Mouse (Mus musculus) right cerebral cortex, postnatal 14 days (tissue): ENCODE results near the gene Iqcd.

ENCODE experiments used
- DNase-seq: peaks from one replicate; pipeline ENCODE4 v3.0.0; 2022

Gene Iqcd

DNA sequence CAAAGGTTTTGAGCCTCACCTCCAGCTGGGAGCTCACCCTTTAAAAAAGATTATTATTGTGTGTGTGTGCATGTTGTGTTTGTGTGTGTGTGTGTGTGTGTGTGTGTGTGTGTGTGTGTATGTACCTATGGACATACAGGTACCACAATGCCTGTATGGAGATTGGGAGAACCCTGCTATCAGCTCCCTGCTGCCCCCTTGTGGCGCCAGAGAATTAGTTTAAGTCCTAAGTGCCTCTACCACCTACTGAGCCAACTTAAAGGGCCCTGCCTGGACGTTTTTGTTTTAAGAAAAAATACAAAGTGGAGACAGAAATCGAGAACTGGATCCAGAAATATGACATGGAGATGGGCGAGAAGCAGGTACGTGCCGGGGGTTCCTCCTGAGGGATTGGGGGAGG is 16.0 kb downstream of the Iqcd start:
- peak; percentile 93 for DNase-seq

DNA sequence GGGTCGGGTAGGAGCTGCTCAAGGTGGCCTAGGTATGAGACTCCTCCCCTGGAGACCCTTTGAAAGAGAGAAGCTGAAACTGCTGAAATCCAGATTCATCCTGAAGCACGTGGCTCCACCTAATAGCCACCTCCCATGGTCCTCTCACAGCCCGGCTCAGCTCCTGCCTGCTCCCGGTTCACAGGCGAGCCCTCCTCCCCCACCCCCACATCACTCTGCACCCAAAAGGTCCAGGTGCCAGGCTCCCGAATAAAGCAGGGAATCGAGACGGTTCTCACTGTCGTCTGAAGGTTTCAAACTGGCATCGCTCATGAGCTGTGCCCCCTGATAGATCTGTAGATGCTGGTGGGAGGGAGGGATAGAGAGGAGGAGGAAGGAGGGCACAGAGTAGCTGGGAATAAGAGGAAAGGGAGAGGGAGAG is 16.4 kb downstream of the Iqcd start:
- no peak for DNase-seq

DNA sequence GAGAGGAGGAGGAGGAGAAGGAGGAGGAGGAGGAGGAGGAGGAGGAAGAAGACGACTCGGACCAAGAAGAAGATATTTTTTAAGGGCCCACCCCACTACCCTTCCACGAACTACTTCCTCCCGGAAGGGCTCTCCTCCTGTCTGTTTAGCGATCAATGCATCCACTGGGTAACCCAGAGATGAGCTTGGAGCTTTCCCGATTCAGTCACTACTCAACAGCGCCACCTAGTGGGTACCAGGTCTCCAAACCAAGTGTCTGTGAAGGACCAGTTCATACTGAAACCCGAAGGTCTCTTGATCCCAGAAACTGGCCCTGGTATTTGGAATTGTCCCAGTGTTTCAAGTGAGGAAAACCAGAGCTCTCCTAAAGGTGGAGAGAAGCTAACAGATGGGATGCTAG is 16.9 kb downstream of the Iqcd start:
- DNase-seq = peak; percentile 93

DNA sequence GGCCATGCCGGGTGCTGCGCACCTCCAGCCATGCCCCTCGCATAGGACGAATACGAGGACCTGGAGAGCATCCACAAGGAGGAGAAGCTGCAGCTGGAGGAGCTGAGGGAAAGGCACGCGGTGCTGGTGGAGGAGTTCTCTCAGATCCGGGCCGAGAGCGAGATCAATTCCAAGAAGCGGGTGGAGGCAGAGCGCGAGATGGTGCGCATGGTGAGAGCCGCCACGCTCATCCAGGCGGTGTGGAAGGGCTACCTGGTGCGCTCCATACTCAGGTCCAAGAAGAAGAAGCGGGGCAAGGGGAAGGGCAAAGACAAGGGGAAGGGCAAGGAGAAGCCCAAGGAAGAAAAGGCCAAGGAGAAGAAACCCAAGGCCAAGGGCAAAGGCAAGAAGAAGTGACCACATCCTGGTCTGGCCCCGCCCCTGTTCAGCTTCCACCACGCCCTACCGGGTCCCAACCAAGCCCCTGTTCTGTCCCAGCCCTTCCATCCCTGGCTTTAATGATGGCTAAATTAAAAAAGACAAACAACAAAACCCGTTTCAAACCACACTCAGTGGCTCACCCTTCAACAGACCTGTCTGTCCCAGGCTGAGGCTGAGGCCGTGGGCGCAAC is 17.9 kb downstream of the Iqcd start:
- no peak for DNase-seq

DNA sequence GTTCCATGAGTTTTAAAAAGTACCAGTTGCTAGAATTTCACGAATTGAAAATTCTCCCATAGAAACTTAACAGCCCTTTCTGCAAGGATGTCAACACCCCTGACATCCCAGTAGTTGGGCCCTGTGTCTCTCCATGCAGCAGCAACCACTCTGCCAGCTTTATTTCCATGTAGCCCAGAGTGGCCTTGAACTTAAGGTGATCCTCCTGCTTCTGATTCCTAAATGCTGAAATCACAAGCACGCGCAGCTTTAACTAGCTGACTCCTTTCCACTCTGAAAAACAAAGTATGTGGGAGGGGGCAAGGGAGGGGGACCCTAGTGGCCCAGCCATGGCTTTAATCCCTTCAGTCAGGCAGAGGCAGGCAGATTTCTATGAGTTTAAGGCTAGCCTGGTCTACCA is 18.5 kb downstream of the Iqcd start:
- DNase-seq = no peak

DNA sequence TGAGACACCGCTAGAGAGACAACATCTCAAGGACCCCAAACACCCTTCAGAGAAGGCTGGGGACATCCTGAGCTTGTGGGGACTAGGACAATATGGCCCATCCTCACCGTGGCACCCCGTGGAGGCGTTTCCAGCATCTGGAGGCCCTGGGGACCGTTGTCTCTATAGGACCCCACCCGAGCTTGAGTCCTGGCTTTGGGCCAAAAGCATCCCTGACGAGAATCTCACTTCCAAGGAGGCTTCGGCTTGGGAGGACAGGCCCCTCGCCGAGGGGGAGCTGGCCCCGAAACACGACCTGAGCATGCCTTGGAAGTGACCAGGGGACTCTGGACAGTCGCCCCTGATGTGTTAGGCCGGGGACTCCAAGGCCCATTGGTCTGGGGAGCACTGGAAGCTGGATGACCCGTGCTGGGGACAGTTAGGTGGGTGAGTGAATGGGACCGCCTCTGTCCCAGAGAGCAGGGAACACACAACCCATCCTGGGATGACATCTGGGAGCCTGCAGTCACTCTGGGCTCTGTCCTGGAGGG is 20.5 kb downstream of the Iqcd start:
- DNase-seq = no peak

DNA sequence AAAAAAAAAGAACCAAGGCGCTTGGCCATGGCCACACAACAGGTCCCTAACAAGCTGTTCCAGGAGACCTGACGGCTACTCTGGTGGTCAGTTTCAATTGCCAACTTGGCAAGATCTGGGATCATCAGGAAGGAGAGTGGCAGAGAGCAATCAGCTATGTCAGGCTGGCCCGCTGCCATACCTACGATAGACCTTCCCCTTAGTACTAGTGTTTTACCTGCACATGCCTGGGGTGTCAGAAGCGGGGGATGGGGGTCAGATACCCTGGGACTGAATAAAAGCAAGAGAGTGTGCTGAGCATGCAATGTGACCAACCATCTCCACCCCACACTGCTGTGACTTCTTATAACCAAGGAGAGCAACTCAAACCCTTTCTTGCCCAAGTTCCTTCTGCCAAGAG is 22.1 kb downstream of the Iqcd start:
- DNase-seq = peak; percentile 41

DNA sequence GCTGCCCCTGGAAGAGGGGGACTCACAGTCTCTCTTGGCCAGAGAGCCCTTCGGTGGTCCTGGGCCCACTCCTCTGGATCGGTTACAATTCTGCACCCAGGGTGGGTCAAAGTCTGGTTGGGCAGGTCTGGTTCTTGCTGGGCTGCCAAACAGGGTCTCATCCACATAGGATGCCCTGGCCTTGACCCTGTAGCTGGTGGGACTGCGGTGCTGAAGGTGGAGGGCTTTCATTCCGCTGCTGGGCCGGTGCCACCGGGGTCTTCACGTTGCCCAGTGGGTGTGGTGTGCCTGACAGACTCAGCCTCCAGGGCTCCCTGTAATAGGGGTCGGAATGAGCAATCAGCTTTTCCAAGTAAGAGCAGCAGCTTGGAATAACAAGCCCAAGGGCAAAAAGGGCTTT is 22.6 kb downstream of the Iqcd start:
- DNase-seq = no peak

DNA sequence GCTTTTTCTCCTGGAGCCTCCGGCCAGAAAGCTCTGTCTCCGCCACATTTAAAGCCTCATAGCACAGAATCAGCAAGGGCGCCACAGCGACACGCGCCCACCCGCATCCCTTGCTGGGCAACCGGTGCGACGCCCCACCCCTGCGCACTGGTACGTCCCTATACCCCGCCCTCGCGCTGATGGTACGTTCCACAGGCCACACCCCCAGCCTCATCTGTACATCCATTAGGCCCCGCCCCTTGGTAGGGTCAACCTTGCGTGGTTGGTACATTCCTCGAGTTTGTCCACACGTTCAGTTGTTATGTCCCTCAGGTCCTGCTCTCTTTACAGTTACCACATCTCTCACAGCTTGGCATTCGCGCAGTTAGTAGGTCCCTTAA is 23.6 kb downstream of the Iqcd start, which contains the start of the genes Rita1 and Ddx54:
TSS of gene Rita1 (minus strand) at position 148 of the 380 bp plus-strand sequence.
TSS of gene Ddx54 (plus strand) at position 298 of the 380 bp plus-strand sequence.
- peak; percentile 97 for DNase-seq

DNA sequence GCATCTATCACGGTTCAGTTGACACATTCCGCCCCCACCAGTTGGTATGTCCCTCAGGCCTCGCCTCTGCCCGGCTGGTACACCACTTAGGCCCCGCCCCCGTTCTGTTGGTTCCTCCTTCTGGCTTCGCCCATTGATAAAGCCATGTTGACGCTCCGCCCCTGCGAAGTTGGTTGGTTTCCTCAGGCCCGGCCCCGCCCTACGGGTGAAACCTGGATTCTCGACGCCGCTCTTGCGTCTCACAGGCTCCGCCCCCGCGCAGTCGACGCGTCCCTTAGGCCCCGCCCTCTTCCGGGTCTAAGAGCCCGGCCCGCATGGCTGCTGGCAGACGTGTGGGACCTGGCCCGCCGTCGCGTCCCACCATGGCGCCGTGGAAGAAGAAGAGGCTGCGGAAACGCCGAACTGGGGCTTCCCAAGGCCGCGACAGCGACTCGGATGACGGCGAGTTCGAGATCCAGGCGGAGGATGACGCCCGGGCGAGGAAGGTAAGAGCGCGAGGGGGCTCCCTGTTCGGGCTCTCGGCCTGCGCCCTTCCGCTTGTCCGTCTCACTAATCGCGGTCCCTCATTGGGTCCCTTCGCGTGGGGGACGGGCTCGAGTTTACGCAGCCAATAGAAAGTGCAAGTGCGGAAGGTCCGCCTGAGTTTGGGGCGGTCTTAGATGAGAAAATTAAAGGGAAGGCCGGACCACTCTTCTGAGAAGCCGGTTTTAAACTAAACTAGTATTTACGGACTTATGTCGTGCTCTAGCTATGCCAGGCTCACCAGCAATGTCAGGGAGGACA is 24.2 kb downstream of the Iqcd start:
- peak; percentile 100 for DNase-seq

DNA sequence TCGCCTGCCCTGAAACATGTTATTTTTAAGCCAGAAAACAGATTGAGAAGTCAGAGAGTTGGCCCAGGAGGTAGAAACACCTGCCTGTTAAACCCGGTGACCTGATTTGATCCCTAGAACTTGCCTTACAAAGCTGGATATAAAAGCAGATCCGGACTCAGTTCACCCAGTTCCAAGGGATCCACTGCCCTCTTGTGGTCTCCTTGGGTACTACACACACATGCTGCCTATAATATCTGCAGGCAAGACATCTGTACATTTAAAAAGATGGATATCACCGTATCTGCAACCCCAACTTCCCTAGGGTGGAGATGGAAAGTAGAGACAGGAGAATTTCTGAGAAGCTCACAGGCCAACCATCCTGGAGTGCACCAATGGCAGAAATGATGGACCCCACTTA is 27.1 kb downstream of the Iqcd start:
- DNase-seq = no peak

DNA sequence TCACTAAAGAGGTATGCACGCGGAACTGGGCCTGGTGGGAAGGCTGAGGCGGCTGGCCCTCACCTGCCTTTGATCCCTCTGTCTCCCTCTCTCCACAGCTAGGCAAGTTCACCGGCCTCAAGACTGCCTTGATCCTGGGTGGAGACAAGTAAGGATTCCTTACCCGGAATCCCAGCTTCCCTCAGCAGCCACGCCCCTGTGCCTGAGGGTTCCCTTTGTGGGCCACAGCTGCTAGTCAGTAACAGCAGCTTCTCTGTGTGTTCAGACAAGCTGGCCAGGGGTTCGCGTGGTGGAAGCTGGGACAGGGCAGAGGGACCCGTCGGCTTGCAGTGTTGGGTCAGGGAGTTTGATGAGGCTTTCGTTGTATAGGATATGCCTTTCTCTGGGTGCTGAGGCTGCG is 30.0 kb downstream of the Iqcd start:
- DNase-seq = no peak

DNA sequence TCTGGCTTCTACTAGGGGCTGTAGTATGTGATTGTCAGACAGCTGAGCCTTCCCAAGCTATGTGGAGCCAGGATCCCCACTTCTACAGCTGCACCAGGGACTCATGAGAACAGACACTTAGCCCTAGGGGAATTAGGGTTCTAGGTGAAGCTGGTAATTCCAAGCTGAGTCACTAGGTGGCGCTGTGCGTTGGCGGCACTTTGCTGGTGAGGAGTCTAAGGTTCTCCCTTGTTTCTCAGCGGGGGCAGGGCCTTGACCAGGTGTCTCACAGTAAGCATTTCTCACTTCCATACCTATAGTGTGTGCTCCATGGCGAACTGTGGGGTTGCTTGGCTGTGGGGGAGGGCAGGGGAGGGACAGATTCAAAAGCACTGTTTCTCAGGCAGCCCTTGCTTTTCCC is 30.4 kb downstream of the Iqcd start:
- DNase-seq = peak; percentile 81

DNA sequence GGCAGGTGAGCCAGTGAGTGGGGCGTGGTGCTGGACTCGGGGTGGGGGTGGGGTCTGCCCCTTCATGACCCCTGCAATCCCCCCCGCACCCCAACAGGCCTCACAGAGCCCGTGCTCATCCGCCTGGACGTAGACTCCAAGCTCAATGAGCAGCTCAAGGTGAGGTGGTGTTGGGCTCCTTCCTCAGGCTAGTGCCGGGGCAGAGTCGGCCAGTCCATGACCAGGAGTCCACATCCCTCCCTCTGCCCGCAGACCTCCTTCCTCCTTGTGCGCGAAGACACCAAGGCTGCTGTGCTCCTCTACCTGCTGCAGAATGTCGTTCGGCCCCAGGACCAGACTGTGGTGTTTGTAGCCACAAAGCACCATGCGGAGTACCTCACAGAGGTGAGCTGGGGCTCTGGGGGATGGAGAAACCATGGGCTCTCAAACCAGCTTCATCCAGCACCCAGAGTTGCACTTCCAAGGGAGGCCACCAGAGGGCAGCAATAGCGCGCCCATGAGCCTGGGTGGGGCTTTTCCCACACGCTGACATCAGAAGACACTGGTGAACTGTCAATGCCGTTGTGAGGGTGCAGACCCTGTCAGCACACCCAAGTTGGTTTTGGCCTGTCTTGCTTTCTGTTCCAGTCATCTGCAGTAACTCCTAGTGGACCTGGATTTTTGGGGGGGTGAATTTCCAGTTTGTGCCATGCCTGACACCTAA is 31.7 kb downstream of the Iqcd start:
- DNase-seq = peak; percentile 87

DNA sequence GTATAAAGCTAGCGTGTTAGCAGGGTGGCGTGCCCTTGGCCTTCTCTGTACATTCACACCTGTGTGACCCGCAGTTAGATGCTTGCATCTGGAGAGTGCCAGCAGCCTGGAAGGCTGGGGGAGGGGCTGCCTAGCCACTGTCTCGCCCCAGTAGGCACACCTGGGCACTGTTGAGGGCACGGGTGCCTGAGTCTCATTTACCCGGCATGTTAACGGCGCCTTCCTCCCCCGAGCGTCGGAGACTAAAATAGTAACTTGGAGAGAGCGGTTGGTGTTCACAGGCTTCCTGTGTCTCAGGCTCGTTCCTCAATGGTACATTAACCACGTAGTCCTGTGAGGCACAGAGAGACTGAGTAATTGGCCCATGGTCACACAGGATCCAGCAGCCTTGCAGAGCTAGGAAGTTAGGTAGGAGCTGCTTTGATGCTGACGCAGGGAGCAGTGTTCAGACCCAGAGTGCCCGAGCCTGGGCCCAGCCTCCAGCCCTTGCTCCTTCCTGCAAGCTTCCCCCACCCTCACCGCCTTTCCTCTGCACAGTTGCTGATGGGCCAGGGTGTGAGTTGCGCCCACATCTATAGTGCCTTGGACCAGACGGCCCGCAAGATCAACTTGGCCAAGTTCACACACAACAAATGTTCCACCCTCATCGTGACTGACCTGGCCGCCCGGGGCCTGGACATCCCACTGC is 32.4 kb downstream of the Iqcd start:
- DNase-seq = no peak

DNA sequence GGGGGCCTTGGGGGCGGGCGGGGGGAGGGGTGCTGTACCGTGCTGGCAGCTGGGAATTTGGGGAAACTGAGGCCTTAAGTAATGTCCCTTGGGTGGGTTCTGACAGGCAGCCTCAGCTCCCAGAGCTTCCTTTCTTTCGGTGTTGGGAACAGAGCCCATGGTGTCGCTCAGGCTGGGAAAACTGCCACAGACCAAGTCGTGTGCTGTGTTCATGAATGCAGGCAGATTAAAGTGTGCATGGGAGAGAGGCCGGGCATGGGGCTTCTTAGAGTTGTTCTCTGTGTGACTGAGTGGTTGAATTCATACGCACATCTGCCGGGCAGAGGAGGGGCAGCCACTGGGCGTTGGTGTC is 33.0 kb downstream of the Iqcd start:
- no peak for DNase-seq

DNA sequence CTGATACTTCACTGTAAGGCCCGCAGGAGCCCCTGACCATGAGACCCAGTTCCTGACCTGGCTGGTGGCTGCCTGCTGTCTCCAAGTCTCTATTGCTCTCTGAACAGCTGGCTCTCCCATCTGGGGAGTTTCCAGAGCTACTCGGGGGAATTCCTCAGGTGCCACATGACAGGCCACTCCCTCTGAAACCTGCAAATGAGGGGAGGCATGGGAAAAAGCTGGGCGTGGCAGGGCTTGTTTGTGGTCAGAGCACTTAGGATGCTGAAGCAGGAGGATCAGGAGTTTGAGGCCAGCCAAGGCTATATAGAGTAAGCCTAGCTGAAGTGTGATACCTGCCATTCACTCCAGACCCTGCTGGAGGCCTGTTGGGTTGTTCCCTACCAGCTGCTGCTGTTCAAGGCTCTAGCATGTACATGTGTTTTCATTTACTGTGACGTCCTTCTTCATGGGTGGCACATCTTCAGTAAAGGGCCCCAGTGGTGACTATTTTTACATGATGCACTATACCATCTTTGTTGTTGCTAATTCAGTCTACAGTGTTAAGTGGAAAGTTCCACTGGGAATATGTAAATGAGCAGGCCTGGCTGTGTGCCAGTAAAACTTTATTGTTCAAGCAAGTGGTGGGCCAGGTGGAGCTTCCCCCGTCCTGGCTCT is 33.5 kb downstream of the Iqcd start:
- no peak for DNase-seq

DNA sequence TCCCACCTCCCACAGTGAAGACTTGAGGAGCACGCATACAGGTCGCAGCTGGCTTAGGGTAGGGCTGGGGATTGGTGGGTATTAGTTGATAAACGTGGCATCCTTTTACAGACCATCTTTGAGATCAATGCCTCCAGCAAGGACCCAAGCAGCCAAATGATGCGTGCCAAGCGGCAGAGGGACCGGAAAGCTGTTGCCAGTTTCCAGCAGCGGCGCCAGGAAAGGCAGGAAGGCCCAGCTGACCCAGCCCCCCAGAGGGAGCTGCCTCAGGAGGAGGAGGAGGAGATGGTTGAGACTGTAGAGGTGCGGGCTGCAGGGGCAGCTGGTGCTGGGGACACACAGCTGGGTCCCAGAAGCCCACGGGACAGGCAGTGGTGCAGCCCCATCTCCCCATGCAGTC is 35.6 kb downstream of the Iqcd start:
- DNase-seq = no peak

DNA sequence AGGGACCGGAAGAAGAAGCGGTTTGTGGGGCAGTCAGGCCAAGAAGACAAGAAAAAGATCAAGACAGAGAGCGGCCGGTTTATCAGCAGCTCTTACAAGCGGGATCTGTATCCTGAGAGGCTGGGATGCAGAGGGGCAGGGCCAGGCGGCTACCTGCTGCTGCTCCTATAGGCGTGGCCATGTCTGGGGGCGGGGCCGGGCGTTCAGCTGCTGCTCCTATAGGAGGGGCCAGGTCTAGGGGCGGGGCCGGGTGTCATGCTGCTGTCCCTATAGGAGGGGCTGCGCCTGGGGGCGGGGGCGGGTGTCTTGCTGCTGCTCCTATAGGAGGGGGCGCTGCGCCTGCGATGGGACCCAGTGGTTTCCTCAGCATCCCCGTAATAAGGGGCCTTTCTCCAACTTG is 37.6 kb downstream of the Iqcd start:
- DNase-seq = no peak

DNA sequence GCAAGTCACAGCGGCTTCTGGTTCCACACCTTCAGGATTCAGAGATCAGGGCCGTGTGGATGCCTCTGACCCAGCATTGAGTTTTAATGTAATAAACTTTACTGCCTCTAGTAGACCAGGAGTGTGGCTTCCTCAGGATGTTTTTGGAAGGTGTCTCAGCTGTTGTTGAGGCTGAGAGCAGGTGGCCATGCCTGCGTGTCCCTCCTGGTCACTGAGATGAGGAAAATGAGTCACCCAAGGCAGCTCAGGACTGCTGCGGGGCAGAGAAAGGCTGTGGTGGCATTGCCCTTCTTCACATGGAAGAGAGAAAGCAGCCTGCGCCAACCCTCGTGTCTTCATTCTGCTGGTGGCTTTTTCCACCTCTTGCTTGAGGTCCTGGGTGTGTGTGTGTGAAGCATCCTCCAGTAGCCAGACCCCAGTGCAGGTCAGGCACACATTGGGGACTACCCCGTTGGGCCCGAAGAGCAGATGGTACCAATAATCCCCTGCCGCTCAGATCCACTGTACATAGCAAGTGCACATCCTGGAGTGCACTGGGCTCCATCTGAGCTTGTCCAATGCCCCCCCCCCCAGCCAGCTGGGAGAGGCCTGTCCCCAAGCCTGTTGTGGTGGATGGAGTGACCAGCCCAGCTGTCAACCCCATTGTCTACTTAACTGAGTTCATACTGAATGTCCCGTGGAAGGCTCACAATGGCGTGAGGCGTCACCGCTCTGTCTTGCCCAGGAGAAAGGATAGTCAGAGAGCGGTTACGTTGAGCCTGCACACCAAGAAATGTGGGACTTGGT is 38.9 kb downstream of the Iqcd start:
- DNase-seq = no peak

DNA sequence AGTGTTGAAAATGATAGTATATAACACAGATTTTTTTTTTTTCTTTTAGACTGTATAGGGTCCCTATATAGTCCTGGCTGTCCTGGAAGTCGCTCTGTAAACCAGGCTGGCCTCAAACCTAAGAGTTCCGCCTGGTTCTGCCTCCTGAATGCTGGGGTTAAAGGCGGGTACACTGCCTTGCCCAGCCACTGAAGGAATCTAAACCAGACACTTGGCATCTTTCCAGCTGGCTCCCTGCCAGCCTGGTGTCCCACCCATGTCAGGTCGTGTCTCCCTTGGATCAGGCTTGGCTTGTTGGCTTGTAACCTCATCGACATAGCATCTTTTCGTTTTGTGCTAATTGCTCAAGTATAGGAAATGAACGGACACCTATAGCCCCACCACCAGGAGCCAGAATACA is 39.8 kb downstream of the Iqcd start:
- no peak for DNase-seq

DNA sequence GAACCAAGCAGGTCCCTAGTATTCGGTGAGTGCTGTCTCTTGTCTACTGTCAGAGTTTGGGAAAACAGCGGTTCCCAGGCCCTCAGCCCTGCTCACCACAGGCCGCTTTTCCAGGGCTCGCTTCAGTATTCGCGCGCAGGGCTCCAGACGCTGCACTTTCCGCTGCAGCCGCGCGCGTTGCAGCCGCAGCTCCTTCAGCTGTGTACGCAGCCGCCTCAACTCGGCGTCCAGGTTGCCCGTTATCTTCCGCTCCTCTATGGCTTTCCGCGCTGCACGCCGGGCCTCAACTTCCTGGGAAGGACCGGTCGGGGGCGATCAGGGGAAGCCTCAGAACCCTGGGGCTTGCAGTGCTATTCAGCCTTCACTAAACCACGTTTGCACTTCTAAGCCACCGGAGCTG is 42.3 kb downstream of the Iqcd start:
- DNase-seq = peak; percentile 8
